Mouse (Mus musculus): ENCODE results near the gene Olfr763. TPM values are rescaled to one million over a fixed set of nuclear protein-coding genes. Genes with fewer than 3 reads are reported as not detected.
"Not testable (repeated sequence)": the region's sequence is repeated elsewhere in the genome, so short reads cannot be mapped to it uniquely, and the experiment has no call there.

Gene Olfr763
- not detected in 2 replicates for polyA plus RNA-seq (2015; fragmentation: Nextera tagmentation; extraction: Ambion mirVana)

GRCm38 (mm10) chr10:129010288-129010841 lies at the start of gene Olfr763:
Gene Olfr763 (plus strand): TSS chr10:129010791.
- no peaks in the 10 kb centered on the region for H3K9me3 ChIP-seq (replicated peaks)
- no peak within 1 kb of the TSS for H3K4me2 ChIP-seq (replicated peaks)
- WGBS = 72% methylated on average over 2 of the region's 2 CpGs
- no peak within 1 kb of the TSS for H3K4me3 ChIP-seq (replicated peaks)
- H3K4me1 ChIP-seq = no peaks in the 10 kb centered on the region
- no peak for ATAC-seq (ENCODE audit: insufficient number of reproducible peaks, low FRiP score, low TSS enrichment, low read depth)
- no peak within 1 kb of the TSS for H3K9ac ChIP-seq
- H3K27ac ChIP-seq (replicated peaks) = no peak within 1 kb of the TSS
- H3K36me3 ChIP-seq = no peaks in the 10 kb centered on the region
- H3K27me3 ChIP-seq = no peaks in the 10 kb centered on the region

GRCm38 (mm10) chr10:128964961-128965360 lies 45.6 kb upstream of the Olfr763 start:
- WGBS = 60% methylated on average over 2 of the region's 2 CpGs
- Histone ChIP-seq H3K4me1 (no peaks in the 10 kb centered on the region), H3K36me3 (no peaks in the 10 kb centered on the region), H3K9me3 (replicated peaks) (no peaks in the 10 kb centered on the region), H3K27ac (replicated peaks) (no peak overlapping the region), H3K4me3 (replicated peaks) (no peak overlapping the region), H3K27me3 (no peaks in the 10 kb centered on the region), H3K4me2 (replicated peaks) (no peak overlapping the region), H3K9ac (no peak overlapping the region)
- ATAC-seq (ENCODE audit: insufficient number of reproducible peaks, low FRiP score, low TSS enrichment, low read depth) = no peak

DNA sequence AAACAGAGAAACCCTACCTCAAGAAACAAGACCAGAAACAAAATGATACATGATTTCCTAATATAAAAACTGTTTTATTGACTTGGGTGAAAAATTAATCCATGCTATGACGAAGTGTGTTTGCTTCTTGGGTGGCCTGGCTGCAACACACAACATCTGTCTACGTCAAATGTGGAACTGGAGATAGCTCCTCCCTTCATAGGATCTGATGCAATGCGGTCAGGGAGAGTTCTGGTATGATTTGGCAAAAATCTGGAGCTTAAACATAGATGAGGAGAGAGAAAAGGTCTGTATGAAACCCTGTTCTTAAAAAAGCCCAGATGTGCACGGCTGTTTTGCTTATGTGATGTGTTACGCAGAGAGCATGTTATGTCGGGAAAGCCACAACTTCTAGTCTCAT lies 44.7 kb upstream of the Olfr763 start:
- no peak overlapping the region for H3K27ac ChIP-seq (replicated peaks)
- H3K9ac ChIP-seq = no peak overlapping the region
- WGBS = 60% methylated on average over 6 of the region's 6 CpGs
- H3K4me2 ChIP-seq (replicated peaks) = no peak overlapping the region
- H3K27me3 ChIP-seq = no peaks in the 10 kb centered on the region
- no peaks in the 10 kb centered on the region for H3K4me1 ChIP-seq
- no peak for ATAC-seq (ENCODE audit: insufficient number of reproducible peaks, low FRiP score, low TSS enrichment, low read depth)
- H3K9me3 ChIP-seq (replicated peaks) = no peaks in the 10 kb centered on the region
- H3K36me3 ChIP-seq = no peaks in the 10 kb centered on the region
- H3K4me3 ChIP-seq (replicated peaks) = no peak overlapping the region

DNA sequence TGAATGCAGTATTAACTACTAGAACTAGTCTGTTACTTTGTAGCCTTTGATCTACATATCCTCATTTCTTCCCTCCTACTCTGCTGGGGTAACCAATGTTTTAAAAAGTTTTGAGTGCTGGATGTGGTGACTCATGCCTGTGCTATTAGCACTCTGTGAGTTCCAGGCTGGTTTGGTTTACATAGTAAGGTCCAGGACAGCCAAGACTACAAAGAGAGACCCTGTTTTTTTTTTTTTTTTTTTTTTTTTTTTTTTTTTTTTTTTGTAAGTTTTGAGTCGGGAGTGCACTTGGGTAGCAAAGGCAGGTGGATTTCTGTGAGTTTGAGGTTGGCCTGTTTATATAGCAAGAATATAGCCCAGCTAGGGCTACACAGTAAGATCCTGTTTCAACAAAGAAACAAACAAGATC lies 42.2 kb upstream of the Olfr763 start:
- WGBS = 20% methylated on average over 1 of the region's 1 CpGs
- no peaks in the 10 kb centered on the region for H3K9me3 ChIP-seq (replicated peaks)
- H3K27ac ChIP-seq (replicated peaks) = no peak overlapping the region
- no peak for ATAC-seq (ENCODE audit: insufficient number of reproducible peaks, low FRiP score, low TSS enrichment, low read depth)
- no peak overlapping the region for H3K4me2 ChIP-seq (replicated peaks)
- no peak overlapping the region for H3K4me3 ChIP-seq (replicated peaks)
- H3K9ac ChIP-seq = no peak overlapping the region
- H3K27me3 ChIP-seq = no peaks in the 10 kb centered on the region
- no peaks in the 10 kb centered on the region for H3K4me1 ChIP-seq
- no peaks in the 10 kb centered on the region for H3K36me3 ChIP-seq

DNA sequence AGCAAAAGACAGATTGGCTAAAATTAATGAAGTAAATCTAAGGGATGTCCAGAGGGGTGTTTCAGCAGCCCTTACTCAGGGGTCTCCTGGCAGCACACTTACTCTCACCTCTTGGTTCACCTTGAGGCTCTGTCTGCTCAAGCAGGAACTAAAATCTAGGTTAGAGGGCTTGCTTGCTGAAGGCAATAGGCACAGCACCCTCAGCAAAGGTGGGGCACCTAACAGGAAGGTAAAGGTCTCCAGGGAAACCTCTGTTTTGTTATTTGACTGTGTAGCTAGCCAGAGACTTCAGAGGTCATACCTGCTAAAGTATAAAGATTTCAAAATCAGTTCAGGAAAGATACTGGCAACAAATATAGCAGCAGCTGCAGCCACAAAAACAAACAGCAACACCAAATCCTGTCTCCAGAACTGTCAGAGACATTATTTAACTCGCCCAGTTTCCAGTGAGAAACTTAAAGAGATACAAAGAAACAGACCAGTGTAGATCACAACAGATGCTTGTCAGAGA lies 39.8 kb upstream of the Olfr763 start:
- 50% methylated on average over 1 of the region's 1 CpGs for WGBS
- no peaks in the 10 kb centered on the region for H3K27me3 ChIP-seq
- no peaks in the 10 kb centered on the region for H3K4me1 ChIP-seq

GRCm38 (mm10) chr10:128972841-128973240 lies 37.8 kb upstream of the Olfr763 start:
- Histone ChIP-seq H3K4me3 (replicated peaks) (no peak overlapping the region), H3K4me2 (replicated peaks) (no peak overlapping the region), H3K27ac (replicated peaks) (no peak overlapping the region), H3K36me3 (no peaks in the 10 kb centered on the region), H3K4me1 (no peaks in the 10 kb centered on the region), H3K9ac (no peak overlapping the region), H3K27me3 (no peaks in the 10 kb centered on the region), H3K9me3 (replicated peaks) (no peaks in the 10 kb centered on the region)
- WGBS = 76% methylated on average over 4 of the region's 4 CpGs
- ATAC-seq (ENCODE audit: insufficient number of reproducible peaks, low FRiP score, low TSS enrichment, low read depth) = no peak

More for the DNA sequence above, 39.8 kb upstream of the Olfr763 start:
- Histone ChIP-seq H3K9me3 (replicated peaks) (no peaks in the 10 kb centered on the region), H3K4me3 (replicated peaks) (no peak overlapping the region), H3K36me3 (no peaks in the 10 kb centered on the region), H3K27ac (replicated peaks) (no peak overlapping the region), H3K4me2 (replicated peaks) (no peak overlapping the region), H3K9ac (no peak overlapping the region)
- ATAC-seq (ENCODE audit: insufficient number of reproducible peaks, low FRiP score, low TSS enrichment, low read depth) = no peak

DNA sequence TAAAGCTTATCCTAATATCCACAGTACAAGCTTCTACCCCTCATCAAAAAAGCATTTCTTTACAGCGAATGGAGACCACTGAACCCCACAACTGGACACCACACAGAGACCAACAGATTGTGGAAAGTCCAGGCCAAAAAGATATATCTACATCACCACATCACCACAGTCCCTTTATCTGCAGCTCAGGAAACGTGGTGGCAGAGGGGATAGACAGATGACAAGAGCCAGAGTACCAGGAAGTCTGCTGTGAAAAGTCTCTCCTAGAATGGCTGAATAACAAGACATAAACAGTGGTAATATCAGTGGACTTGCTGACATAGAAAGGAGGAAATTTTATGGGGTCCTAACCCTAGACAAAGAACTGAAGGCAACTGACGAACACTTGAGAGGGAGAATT lies 34.2 kb upstream of the Olfr763 start:
- Histone ChIP-seq H3K27me3 (no peaks in the 10 kb centered on the region), H3K4me2 (replicated peaks) (no peak overlapping the region), H3K9ac (no peak overlapping the region), H3K4me1 (no peaks in the 10 kb centered on the region), H3K27ac (replicated peaks) (no peak overlapping the region), H3K9me3 (replicated peaks) (no peaks in the 10 kb centered on the region), H3K4me3 (replicated peaks) (no peak overlapping the region), H3K36me3 (no peaks in the 10 kb centered on the region)
- 69% methylated on average over 3 of the region's 3 CpGs for WGBS
- ATAC-seq (ENCODE audit: insufficient number of reproducible peaks, low FRiP score, low TSS enrichment, low read depth) = no peak

GRCm38 (mm10) chr10:128977522-128978114 lies 33.0 kb upstream of the Olfr763 start:
- H3K4me1 ChIP-seq = no peaks in the 10 kb centered on the region
- 15% methylated on average over 9 of the region's 9 CpGs for WGBS
- H3K9ac ChIP-seq = no peak overlapping the region
- no peaks in the 10 kb centered on the region for H3K9me3 ChIP-seq (replicated peaks)
- H3K27me3 ChIP-seq = no peaks in the 10 kb centered on the region
- H3K36me3 ChIP-seq = no peaks in the 10 kb centered on the region
- ATAC-seq (ENCODE audit: insufficient number of reproducible peaks, low FRiP score, low TSS enrichment, low read depth) = 0 out of 2 replicates have a peak, but pooled peaks have one; percentile 11
- no peak overlapping the region for H3K4me3 ChIP-seq (replicated peaks)
- H3K27ac ChIP-seq (replicated peaks) = no peak overlapping the region
- no peak overlapping the region for H3K4me2 ChIP-seq (replicated peaks)

DNA sequence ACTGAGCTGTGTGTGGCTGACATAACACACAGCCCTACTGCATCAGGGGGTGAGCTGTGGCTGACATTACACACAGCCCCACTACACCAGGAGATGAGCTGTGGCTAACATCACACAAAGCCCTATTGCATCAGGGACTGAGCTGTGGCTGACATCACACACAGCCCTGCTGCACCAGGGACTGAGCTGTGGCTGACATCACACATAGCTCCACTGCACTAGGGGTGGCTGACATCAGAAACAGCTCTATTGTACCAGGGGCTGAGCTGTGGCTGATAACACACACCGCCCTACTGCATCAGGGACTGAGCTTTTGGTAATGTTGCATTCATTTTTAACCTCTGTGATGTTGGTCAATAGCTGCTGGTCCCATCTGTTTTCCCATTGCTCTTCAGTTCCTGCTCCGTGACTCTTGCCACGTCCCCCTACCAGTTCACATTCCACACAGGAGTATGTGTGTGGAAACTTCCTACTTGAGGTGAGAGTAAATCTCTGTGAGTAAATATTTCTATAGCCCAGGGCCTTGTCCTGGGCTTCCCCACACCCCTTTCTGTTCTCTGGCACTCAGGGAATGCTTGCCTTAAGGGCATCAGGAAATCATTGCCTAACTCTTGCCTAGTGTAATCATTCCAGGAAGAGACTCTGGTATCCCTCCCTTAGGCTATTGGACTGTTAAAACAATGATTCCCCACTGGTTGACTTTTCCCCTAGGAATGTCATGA lies 29.8 kb upstream of the Olfr763 start:
- ATAC-seq (ENCODE audit: insufficient number of reproducible peaks, low FRiP score, low TSS enrichment, low read depth) = no peak
- no peak overlapping the region for H3K9ac ChIP-seq
- no peak overlapping the region for H3K4me3 ChIP-seq (replicated peaks)
- 55% methylated on average over 3 of the region's 3 CpGs for WGBS
- no peak overlapping the region for H3K4me2 ChIP-seq (replicated peaks)
- no peaks in the 10 kb centered on the region for H3K4me1 ChIP-seq
- no peaks in the 10 kb centered on the region for H3K27me3 ChIP-seq
- H3K36me3 ChIP-seq = no peaks in the 10 kb centered on the region
- no peak overlapping the region for H3K27ac ChIP-seq (replicated peaks)
- H3K9me3 ChIP-seq (replicated peaks) = no peaks in the 10 kb centered on the region

DNA sequence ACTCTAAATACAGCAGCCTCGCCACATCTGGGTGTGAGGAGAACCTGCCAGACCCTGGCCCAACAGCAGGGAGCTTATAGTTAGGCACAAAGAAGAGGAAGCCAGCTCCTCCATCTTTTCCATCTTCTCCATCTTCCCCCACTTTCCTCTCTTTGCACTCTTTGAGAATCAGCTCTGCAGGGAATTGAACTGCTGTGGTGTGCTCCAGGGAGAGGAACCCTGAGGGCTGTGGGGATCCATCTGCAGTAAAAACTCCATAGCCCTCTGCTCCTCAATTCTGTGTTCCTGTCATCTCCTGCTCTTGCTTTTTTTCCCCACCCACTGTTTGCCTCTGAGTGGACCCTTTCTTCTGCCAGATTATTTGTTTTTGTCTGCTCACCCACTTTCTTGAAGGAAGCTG lies 21.5 kb upstream of the Olfr763 start, which contains the start of gene Olfr9:
Gene Olfr9 (plus strand): TSS at position 301 of the 400 bp plus-strand sequence.
- WGBS = 62% methylated on average over 1 of the region's 1 CpGs
- H3K4me3 ChIP-seq (replicated peaks); H3K4me1 ChIP-seq; H3K27ac ChIP-seq (replicated peaks); H3K27me3 ChIP-seq; H3K9ac ChIP-seq; H3K9me3 ChIP-seq (replicated peaks); ATAC-seq (ENCODE audit: insufficient number of reproducible peaks, low FRiP score, low TSS enrichment, low read depth); H3K4me2 ChIP-seq (replicated peaks); H3K36me3 ChIP-seq: not testable (repeated sequence)

DNA sequence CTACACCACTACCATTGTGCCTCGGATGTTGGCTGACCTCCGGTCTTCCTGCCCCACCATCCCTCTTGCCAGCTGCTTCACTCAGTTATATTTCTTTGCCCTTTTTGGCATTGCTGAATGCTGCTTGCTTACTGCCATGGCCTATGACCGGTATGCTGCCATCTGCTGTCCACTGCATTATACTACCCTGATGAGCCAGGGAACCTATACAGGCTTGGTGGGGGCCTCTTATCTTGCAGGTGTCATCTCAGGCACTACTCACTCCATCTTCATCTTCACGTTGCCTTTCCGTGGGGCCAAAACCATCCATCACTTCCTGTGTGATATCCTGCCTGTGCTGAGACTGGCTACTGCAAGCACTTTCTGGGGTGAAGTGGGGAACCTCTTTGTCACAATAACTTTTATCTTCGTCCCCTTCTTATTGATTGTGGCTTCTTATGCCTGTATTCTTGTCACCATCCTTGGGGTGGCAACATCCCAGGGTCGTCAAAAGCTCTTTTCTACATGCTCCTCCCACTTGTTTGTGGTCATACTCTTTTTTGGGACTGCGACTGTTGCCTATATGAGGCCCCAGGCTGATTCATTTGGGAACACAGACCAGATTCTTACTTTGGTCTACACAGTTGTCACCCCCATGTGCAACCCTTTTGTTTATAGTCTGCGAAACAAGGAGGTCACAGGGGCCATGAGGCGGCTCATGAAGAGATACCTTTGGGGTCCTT lies 20.3 kb upstream of the Olfr763 start:
- H3K27me3 ChIP-seq; H3K9ac ChIP-seq; H3K36me3 ChIP-seq; H3K27ac ChIP-seq (replicated peaks); H3K4me1 ChIP-seq; H3K4me2 ChIP-seq (replicated peaks); H3K4me3 ChIP-seq (replicated peaks); H3K9me3 ChIP-seq (replicated peaks): not testable (repeated sequence)
- 61% methylated on average over 7 of the region's 10 CpGs for WGBS
- ATAC-seq (ENCODE audit: insufficient number of reproducible peaks, low FRiP score, low TSS enrichment, low read depth) = 0 out of 2 replicates have a peak, but pooled peaks have one; percentile 19

All from embryonic facial prominence, embryonic 15.5 days (tissue).